Mouse (Mus musculus): ENCODE results near the gene Veph1.

DNA sequence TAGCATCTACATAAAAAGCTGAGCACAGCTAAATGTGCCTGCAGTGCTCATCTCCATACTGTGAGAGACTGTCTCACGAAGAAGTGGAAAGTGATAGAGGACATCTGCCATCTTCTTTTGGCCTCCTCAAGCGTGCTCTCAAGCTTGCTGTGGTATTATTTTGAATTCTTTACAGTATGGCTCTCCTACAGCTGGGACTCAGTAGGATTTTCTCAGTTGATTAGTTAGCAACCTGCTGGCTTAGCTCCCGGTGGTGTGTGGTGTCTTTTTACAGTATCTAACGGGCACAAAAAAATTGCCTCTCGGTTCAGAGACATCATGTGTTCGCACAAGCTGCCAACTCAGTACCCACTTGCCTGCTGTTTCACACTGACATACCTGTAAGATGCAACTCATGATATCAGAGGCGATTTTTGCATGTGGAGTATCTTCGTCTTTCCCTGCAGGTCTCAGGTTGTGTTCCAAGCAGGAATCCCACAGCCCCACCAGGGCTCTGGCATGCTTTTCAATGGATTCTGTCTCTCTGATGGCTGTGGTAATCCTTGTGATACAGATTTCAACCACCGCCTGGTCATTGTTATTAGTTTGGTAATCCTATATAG lies 42.0 kb downstream of the Veph1 start:
- no peak for TF ChIP-seq CTCF (IDR thresholded peaks at IDR 0.05; ENCODE audit: borderline replicate concordance, control insufficient read depth, extremely low read depth, insufficient read depth, low read length, poor library complexity)
- TF ChIP-seq POLR2A (IDR thresholded peaks at IDR 0.05; ENCODE audit: control insufficient read depth, extremely low read depth, insufficient read depth, low read length, poor library complexity) = no peak
